Mouse (Mus musculus) layer of hippocampus, postnatal 10 days (tissue): ENCODE measurements around the gene Sall1. TPM values are rescaled to one million over a fixed set of nuclear protein-coding genes. Genes with fewer than 3 reads are reported as not detected.

Experiments used
- DNase-seq, 2 experiments: peaks; one replicate each; pipeline ENCODE4 v3.0.0; 2021; ENCODE audit warnings: low spot score in 2 of 2
- microRNA-seq, 2 experiments: library from miRNA; unstranded; fragments of <30 nt; microRNA quantifications; one replicate each; pipeline ENCODE4 v1.2.0; 2021
- total RNA-seq, 2 experiments: library from RNA; stranded (reverse); gene quantifications; 2 replicates each; pipeline ENCODE4 v1.2.3; 2021

Gene Sall1
- total RNA-seq, 2 experiments from 2014 or later, result 15.4 to 16.2 TPM

DNA sequence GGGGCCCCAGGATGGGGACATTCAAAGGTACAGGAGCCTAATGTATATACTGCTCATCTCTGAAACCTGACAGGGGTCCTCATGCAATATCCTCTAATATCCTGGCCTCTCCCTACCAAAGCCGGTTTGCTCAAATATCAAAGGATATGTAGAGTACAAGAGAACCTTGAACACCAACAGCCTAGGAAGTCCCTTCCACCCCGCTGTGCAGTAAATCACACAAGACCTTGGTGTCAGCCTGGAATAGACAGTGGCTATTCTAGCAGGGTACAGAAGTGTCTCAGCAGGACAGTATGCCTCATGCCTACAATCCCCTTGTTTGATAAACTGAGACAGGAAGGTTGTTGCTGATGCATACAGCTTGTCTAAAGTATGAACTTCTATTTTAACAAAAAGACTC is 46.7 kb downstream of the Sall1 start:
- DNase-seq, result no peak

DNA sequence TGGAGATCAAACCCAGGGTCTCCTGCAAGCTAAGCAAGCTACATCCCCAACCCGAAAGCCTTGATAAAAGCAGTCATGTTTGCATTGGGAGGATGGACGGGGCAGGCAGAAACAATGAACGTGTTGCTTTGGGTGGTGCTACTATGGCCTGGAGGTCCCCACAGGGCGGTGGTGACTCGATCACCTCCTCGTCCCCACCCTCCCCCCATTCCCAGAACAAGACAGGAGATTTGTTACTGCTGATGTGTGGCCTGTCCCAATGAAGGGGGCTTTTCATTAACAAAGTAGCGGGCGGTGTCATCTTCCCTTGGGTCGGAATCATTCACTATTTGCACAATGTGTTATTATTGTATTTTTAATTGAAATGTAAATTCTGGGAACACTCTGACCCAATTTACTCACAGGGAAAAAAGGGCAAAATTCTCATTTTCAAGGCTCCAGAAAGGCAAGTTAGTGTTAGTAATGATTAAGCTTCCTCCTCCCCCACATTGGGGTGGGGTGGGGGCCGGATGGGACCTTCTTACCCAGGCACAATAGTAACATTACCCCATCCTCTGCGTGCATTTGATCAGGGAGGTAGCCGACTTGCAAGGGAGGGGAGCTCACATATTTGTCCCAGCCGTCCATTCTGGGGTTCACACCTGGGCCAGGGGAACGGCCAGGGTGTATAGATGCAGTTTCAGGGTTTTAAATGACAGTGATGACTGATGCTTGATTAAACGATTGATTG is 52.0 kb downstream of the Sall1 start:
- no peak for DNase-seq

DNA sequence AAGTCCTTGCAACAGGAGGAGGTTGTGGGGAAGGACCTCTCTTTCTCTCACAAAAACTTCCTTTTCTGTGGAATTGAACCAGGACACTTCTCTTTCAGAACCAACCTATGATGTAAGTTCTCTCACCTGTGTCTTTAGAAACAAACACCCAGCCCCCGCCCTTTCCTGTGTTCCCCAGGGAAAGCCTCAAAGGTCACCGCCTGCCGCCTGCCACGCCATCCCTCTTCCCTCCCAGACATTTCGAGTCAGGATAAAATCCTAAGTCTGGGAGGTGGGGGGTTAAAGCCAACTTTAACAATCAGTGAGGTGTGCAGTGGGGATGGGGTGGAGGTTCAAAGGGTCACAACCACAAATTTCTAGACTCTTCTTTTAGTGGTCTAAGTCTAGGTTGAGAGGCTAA is 52.8 kb downstream of the Sall1 start:
- no peak for DNase-seq

DNA sequence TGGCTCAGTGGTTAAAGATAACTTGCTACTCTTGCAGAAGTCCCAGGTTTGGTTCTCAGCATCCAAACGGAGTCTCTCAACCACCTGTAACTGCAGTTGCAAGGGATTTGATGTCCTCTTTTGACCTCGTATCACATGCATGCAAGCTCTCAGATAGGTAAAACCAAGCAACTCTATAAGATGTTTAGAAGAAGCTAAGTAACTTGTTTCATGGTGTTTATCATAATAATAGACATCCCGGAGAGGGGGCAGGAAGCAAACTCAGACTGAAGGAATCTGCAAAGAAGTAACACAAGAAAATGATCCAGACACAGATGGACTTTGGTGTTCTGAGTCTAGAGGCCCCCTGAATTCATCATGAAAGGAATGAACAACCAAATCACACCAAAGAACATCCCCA is 55.0 kb downstream of the Sall1 start:
- DNase-seq, result no peak

DNA sequence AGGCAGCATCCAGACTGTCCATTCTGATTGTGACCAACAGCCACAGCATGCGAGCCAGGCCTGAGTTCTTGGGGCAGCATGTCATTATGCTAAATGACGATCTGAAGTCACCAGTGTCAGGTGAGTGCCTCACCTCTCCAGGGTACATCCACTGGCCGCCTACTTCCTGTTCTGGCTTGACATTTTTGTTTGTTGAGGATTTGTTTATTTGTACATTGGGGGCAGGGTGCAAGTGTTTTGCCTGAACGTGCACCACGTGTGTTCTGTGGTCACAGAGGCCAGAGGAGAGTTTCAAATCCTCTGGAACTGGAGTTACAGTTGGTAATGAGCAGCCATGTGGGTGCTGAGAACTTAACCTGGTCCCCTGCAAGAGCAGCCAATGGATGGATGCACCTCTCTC is 60.5 kb downstream of the Sall1 start:
- no peak for DNase-seq

Small RNAs within 50 kb of the gene (microRNA-seq; reads per million reads assigned to microRNA genes)
- gene Mir8110, result 0 reads per million in 2 experiments
